Mouse (Mus musculus): ENCODE results near the gene Ugt1a6b. TPM values are rescaled to one million over a fixed set of nuclear protein-coding genes. Genes with fewer than 3 reads are reported as not detected.
"Not testable (repeated sequence)": the region's sequence is repeated elsewhere in the genome, so short reads cannot be mapped to it uniquely, and the experiment has no call there.

Gene Ugt1a6b
- total RNA-seq (2015) = 0.91 and 1.0 TPM in 2 replicates
- total RNA-seq (2017) = 0.87 and 1.6 TPM in 2 replicates

GRCm38 (mm10) chr1:88103019-88103418, at the start of gene Ugt1a6b:
TSS of gene Ugt1a6b (plus strand) at chr1:88103252.
- ATAC-seq (replicated peaks; ENCODE audit: poor library complexity) = peak; percentile 93

- no peak for ATAC-seq (replicated peaks; ENCODE audit: poor library complexity)
These were observed 48.0 kb upstream of the Ugt1a6b start, which contains the start of gene Ugt1a10 for GRCm38 (mm10) chr1:88055088-88055487. TSS of gene Ugt1a10 (plus strand) at chr1:88055388.

- peak; percentile 52 for ATAC-seq (replicated peaks; ENCODE audit: poor library complexity)
These were observed 36.5 kb upstream of the Ugt1a6b start for GRCm38 (mm10) chr1:88066472-88067102.

- no peak for ATAC-seq (replicated peaks; ENCODE audit: poor library complexity)
These were observed 32.6 kb upstream of the Ugt1a6b start, which contains the start of gene Ugt1a9 for GRCm38 (mm10) chr1:88070495-88070894. TSS of gene Ugt1a9 (plus strand) at chr1:88070800.

GRCm38 (mm10) chr1:88070902-88071301, 32.1 kb upstream of the Ugt1a6b start:
- no peak for ATAC-seq (replicated peaks; ENCODE audit: poor library complexity)

GRCm38 (mm10) chr1:88074471-88074870, 28.6 kb upstream of the Ugt1a6b start:
- ATAC-seq (replicated peaks; ENCODE audit: poor library complexity) = no peak

GRCm38 (mm10) chr1:88077128-88077527, 25.9 kb upstream of the Ugt1a6b start:
- ATAC-seq (replicated peaks; ENCODE audit: poor library complexity) = no peak

GRCm38 (mm10) chr1:88081670-88082069, 21.4 kb upstream of the Ugt1a6b start:
- ATAC-seq (replicated peaks; ENCODE audit: poor library complexity) = peak; percentile 57

- ATAC-seq (replicated peaks; ENCODE audit: poor library complexity) = no peak
These were observed 16.9 kb upstream of the Ugt1a6b start for GRCm38 (mm10) chr1:88086125-88086524.

GRCm38 (mm10) chr1:88087513-88087912, 15.5 kb upstream of the Ugt1a6b start, which contains the start of gene Ugt1a8:
TSS of gene Ugt1a8 (plus strand) at chr1:88087813.
- ATAC-seq (replicated peaks; ENCODE audit: poor library complexity) = no peak

- ATAC-seq (replicated peaks; ENCODE audit: poor library complexity) = peak; percentile 53
These were observed 10.7 kb upstream of the Ugt1a6b start for GRCm38 (mm10) chr1:88092341-88092740.

GRCm38 (mm10) chr1:88094270-88094676, 8.8 kb upstream of the Ugt1a6b start:
- ATAC-seq (replicated peaks; ENCODE audit: poor library complexity) = peak; percentile 63

GRCm38 (mm10) chr1:88094941-88095492, 8.0 kb upstream of the Ugt1a6b start, which contains the start of gene Ugt1a7c:
TSS of gene Ugt1a7c (plus strand) at chr1:88095062.
- ATAC-seq (replicated peaks; ENCODE audit: poor library complexity) = peak; percentile 72

- ATAC-seq (replicated peaks; ENCODE audit: poor library complexity) = peak; percentile 27
These were observed 4.5 kb upstream of the Ugt1a6b start for GRCm38 (mm10) chr1:88098546-88098945.

- ATAC-seq (replicated peaks; ENCODE audit: poor library complexity) = not testable (repeated sequence)
These were observed 3.4 kb upstream of the Ugt1a6b start for GRCm38 (mm10) chr1:88099691-88100090.

GRCm38 (mm10) chr1:88103697-88104468, 831 bp downstream of the Ugt1a6b start:
- ATAC-seq (replicated peaks; ENCODE audit: poor library complexity) = peak; percentile 8; the same call in 1 of the 2 replicates

GRCm38 (mm10) chr1:88104667-88105430, 1.8 kb downstream of the Ugt1a6b start:
- no peak for ATAC-seq (replicated peaks; ENCODE audit: poor library complexity)

- ATAC-seq (replicated peaks; ENCODE audit: poor library complexity) = no peak
These were observed 2.6 kb downstream of the Ugt1a6b start for GRCm38 (mm10) chr1:88105656-88106055.

- ATAC-seq (replicated peaks; ENCODE audit: poor library complexity) = peak; percentile 73
These were observed 6.0 kb downstream of the Ugt1a6b start for GRCm38 (mm10) chr1:88109027-88109557.

- ATAC-seq (replicated peaks; ENCODE audit: poor library complexity) = not testable (repeated sequence)
These were observed 6.6 kb downstream of the Ugt1a6b start for GRCm38 (mm10) chr1:88109604-88110003.
